Mouse (Mus musculus): ENCODE data around the gene Ank2.
A peak's percentile ranks its signal among the peaks of the same experiment; 100 is the strongest.

Ank2 gene

DNA sequence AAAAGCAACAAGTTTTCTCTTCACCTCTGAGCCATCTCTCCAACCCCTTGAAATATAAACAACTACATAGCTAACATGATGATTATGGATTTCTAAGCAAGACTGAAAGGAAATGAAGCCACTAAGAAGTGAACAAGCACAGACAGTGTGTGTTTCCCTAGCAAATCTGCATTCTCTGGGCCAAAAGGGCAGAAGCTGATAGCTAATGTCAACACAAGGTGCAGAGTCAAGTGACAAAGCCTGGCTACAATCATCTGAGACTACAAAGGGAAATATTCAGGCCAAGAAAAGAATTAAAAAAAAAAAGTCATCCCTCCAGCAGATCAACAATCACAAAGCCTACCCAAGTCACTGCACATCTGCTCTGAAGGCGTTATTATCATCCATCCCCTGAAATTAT, 330.0 kb downstream of the Ank2 start:
- no peak for DNase-seq

DNA sequence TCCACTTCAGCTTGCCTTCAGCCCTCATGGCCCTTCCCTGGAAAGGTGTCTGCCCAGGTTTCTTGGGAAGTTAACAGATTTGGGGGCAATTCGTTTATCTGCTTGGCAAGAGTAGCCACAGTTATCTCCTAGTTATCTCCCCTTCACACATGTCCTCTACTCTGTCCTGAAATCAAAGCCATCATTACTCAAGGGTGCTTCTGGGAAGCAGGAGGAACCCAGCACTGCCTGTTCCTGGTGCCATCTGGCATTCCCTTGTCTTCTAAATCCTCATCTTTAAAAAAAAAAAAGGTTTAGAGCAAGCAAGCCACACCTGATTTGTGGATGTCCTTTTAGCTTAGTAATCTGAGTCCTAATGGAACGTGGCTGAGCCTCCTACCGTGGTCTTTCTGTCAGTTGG, 335.4 kb downstream of the Ank2 start:
- DNase-seq = peak; percentile 49 to 56

DNA sequence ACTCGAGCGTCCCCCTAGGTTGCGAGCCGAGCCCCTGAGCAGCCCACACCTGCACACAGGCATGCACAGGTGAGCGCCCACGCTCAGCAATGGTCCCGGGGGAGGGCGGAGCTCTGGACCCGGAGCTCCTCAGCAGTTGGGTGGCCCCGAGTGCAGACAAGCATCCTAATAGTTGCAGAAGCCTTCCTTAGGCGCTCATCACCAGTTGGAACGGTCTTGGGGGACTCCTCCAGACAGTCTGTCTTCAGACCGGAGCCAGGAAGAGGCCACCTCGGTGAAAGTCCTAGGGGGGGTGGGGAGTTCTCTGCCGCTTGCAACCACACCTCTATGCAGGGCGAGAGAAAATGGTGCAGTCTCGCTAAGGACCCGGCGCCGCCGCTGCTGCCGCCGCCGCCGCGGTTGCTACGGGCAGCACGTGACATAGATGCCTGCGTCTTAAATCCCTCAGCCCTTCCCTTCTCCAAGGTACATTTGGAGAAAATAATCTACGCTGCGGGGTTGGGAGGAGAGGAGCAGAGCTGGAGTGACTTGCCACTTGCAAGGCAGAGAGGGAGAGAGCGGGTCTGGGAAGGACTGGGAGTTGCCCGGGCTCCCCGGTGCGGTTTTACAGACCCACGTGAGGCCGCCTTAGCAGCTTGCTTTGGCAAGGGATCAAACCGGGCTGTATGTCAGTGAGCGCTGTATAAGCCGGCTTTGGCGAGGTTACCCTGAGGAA, 337.0 kb downstream of the Ank2 start:
- peak; percentile 89 to 90 for DNase-seq

DNA sequence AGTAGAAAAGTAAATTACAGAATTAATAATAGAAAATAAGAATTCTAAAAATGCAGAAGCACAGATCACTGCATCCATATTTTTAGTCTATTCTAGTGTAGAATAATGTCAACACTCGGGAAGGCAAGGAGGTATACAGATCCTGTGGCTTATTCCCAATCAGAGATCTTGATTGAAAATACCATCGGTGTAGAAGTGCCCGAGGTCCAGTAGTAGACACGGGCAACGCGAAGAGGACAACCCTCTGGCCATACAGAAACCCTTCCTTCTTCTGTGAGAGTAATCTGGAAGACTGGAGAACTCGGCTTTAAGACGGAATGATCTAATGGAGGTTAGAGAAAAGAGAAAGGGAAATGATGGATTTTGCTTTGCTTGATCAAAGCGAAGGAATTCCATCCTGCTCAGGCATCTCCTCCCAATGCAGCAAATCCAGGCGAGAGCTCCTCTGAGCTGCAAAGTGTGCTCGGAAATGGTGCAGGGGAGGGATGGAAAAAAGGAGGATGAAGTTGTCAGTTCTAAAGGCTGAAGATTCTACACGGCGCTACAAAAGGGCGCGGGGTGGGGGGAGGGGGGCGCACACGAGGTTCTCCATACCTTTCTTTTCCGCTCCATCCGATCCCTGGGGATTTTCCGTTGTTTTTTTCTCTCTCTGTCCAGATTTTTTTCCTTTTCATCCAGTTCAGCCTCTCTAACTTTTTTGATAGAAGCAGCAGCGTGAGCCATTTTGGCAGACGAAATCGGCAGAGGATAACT, 337.9 kb downstream of the Ank2 start:
- DNase-seq = peak; percentile 44 to 47

DNA sequence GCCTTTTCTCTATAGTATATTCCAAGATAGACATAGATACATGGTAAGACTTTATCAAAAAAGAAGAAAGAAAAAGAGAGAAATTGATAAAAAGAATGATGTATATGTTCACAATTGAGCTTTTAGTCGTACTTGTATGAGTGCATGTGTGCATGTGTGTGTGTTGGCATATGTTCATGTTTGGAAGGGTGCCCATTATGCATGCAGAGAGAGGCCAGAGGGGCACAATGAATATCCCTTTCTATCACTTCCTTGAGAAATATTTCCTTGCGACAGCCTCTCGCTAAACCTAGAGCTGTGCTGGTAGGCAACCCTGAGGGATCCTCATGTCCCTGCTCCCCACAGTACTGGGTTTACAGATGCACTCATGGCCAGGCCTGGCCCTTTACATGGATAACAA, 341.4 kb downstream of the Ank2 start:
- DNase-seq = peak in 1 of 2 experiments; percentile 45

DNA sequence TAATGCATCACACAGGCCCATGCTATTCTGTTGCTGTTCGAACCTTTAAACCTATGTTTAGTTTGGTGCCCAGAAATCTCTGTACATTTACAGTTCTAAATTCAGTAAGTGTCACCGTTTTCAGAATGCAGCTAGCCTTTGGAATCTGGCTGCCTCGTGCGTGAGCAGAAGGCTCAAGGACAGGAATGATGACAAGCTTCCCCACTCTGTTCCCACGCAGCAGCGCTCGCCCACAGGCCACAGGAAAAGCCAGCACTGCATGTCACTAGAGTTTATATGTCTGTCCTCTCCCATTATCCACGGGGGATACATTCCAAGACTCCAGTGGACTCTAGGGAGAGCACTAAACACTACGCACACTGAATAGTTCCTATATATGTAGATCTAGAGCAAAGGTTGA, 343.1 kb downstream of the Ank2 start:
- DNase-seq = peak; percentile 55 to 65

DNA sequence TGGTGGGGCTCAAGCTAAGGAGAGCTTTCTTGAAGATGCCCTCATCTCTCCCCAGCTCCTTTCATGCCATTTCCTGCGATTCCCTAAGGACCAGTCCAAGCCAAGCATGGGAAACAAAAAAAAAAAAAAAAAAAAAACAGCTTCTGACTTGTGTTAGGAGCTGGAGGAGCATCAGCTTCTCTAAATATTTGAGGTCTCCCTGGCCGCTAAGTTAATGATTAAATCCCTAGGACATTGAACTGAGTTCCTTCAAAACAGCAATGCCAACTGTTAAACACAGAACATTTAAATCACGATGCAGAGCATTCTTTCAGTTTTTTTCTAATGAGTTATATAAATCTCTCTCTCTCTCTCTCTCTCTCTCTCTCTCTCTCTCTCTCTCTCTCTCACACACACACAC, 345.3 kb downstream of the Ank2 start:
- DNase-seq = no peak

DNA sequence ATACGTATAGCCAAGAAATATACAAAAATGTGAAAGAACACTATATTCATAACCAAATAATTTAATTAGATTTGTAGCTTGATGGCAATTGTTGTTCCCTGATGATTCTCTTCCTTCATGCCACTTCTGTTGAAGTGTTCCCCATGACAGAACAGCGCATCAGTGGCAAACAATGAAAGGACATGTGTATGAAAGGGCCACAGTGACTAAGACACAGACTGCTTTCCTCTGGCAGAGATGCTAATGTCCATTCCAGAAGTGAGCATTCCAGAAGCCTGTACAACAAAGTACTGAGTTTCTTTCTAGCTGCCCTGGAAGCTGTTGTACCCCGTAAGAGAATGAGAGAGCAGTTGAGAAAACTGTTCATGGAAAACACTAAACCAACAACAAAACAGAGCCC, 345.7 kb downstream of the Ank2 start:
- DNase-seq = no peak

DNA sequence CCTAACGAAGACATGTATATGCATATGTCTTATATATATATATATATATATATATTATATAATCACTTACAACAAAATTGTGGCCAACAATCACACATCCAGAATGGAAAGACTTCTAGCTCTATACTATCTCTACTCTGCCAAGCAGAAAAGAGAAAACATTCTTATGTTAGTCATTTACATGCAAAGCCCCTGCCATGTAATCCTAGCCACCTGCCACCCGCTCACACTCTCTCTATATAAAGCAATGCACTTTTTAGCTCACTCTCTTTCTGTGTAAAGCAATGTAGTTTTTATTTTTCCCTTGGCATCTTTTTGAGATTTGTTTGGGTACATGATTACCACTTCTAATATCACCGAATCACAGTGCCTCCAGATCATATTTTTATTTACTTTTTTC, 350.5 kb downstream of the Ank2 start:
- no peak for DNase-seq

DNA sequence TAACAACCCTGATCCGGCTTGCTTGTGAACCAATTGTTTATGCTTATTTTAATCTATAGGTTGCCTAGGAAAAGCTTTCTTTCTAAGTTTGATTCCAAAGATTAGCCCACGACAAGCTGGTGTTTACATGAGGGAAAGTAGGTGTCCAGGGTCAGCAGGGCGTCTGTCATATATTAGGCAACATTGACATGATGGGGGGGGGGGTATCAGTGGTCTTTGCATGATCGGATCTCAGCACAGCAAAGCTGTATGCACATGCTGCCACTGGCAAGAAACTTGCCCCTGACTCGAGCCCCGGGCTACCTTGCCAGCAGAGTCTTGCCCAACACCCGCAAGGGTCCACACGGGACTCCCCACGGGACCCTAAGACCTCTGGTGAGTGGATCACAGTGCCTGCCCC, 358.6 kb downstream of the Ank2 start:
- DNase-seq = no peak

DNA sequence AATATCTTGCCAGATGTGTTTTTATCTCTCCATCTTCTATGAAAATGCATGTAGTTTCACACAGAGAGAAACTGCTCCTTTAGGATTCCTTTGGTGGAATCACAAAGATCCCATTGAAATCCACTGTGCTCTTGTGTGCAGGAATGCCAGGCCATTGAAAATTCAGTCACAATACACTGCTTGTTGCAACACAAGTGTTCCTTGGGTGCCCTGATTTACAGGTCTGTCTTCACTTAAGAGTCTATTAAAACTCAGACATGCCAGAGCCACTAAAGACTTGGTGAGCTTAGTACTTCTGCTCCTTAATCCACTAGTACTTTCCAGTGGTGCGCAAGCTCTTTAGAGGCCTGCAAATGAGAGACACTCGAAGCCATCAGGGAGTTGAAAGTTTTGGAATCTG, 359.5 kb downstream of the Ank2 start:
- DNase-seq = no peak

DNA sequence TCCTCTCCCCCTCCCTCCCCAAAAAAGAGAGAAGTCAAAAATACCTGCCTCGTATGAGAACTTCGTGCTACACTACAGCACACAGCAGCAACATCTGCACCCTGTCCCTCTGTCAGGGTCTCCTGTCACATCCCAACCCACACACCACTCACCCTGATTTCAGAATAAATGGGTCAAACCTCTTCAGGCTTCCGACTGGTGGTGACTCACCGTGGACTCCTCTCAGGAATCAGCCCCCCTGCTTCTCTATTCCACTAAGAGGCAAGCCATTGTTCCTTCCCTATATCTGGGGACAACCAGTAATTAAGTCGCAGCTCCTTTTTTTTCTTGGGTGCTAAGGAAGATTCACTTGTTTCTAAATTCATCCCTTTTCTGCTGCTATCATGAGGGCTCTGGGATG, 361.6 kb downstream of the Ank2 start:
- DNase-seq = no peak

DNA sequence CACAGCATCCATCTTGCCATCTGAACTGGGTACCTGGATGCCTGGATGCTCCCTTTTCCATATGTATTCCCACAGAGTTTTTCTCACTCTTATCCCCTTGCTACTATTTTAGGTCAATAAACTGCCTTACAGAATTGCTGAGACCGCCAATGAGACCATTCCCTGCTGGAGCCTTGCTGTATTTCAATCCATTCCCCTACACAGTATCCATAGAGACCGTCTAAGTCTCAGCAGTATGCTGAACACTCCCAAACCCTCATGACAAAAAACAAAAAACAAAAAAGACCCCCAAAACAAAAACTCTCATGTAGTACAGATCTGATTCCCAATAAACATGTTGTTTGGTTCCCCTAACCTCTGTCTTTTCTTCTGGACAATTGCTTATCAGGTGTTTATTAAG, 365.1 kb downstream of the Ank2 start:
- no peak for DNase-seq

DNA sequence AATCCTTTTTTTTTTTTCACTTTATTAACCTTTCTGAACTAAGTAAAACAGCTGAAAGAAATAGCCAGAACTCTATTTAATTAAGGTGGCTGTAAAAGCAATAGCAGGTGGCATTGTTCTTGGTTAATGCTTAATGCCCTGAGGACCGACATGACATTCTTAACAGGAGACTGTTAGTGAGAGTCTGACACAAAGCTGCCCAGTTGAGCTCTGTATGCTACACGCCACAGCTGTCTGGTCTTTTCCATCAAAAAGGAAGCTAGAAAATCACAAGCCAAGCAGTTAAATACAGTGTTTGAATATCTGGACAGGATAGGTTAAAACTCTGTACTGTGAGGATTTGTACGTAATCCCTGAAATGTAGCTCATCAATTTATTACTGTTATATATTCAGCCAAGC, 368.1 kb downstream of the Ank2 start:
- DNase-seq = no peak

DNA sequence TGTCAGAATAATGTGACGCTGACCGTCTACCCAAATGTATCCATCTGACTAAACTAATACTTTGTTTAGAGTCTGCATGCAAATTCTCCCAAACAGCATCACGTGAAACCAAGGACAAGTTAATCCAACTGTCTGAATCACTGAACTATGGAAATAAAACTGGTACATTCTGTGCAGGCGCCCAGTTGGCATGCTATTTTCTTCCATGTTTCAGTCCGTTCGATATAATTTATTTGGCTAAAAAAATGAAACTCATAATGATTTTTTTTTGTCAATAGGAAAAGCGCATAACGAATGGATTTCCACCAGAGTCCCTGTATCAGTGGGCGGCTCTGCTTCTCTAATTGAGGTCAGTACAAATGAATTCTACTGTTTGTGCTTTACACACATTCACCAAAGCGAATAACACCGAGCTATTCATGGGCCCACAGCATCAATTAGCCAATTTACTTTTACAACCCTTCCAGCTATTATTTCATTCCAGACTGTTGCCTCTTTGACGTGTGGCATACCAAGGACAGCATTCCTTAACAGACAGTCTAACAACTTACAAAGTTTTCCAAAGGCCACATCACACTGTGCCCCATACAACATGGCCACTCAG, 368.9 kb downstream of the Ank2 start:
- no peak for DNase-seq

DNA sequence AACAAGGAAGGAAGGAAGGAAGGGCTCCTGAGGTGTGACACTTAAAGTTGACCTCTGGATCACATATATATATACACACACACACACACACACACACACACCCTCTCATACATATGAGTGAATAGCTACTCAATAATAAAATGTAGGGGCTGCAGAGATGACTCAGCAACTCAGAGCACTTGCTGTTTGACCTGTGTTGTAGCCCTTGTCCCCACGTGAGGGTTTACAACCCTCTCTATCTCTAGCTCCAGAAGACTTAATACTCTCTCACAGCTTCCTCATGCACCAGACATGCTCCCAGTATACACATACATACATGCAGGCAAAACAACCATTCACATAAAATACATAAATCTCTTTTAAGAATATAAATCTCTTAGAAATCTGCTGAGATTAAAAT, 369.4 kb downstream of the Ank2 start:
- DNase-seq = no peak

DNA sequence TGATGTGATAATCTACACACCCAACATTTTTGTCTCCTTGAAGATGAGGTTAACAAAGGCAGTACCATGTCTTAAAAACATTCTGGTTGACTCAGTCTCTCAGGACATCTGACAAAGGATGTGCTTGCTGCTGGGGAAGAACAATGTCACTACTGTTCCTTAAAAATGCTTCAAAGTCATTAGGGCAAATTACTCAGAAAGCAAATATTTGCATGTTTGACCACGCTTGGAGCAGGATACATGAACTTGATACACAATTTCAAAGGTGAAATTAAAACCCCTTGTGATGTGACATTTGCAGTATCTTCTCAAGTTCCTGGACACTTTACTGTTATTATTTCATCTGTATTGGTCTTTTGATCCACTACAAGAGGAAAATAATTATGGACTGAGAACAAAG, 371.5 kb downstream of the Ank2 start:
- no peak for DNase-seq

DNA sequence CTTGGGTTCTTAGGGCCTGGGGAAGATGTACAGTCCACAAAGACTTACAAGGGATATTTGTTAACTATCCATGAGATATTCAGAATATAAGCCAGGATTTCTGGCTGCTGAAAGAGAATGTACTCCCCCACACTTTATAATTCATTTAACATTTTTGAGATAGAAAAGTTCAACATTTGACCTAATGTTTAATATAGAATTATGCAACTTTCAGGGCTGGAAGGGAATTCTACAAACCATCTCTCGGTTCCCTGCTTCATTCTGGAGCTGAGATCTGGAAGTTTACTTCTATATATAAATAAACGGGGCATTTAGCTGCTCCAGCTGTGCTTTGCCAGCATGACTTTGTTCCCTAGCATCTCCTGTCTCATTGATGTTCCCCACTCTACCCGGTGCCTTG, 372.9 kb downstream of the Ank2 start:
- DNase-seq = no peak

DNA sequence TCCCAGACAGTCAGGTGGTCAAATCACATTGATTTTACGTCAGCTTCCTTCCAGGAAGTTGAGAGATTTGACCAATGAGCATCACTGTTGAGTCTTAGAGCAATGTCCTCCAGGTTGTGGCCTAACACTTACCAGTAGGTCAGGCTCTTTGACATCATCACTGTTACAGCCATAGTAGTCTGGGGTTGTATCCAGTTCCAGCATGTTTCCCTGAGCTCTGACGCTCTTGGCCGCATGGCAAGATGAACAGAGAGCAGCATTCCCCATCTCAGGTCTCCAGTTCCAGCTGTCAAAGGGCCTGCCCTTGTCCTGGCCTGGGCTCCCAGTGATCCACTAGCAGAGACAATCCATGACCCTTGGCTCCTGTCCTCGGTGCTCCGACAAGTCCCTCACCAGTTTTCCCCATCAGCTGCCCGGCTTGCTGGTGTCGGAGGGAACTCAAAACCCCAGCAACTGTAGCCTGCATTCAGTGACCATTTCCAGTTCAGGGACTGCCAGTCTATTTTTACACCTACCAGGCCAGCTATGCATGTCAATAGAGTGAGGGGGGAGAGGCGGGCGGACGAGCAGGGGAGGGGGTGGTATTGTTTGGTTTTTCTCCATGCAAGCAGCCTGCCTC, 374.7 kb downstream of the Ank2 start:
- no peak for DNase-seq

DNA sequence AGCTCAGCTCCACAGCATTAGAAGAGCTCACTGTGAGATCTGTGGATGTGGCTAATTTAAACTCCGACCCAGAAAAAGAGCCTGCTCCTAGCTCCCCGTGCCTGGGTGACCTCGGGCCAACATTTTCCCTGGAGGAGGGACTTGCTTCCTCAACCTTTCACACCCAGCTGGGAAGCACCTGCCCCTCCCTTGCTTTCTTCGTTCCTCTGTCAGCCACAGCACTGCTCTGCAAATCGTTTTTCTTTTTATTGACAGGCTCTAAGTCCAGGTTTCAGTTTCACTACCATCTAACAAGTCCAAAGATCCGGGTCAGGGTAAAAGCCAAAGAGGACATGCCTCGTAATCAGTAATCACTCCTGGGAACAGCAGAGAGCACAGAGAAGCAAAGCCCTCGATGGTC, 375.8 kb downstream of the Ank2 start:
- DNase-seq = no peak

DNA sequence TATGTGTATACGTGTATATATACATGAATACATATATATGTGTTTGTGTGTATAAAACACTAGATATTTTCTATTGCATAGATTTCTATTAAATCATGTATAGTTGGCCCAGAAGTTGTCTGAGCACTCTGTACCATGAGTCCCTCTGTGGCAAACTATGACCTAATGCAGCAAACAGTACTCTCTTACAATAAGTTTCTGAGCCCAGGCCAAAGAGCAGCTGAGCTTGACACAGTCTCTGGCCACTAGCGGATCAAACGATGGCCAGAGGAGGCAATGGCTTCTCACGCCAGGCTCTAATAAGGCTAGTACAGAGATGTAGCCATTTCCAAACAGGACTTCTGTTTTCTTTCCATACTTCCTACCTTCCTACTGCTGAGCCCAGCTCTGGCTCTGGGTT, 380.4 kb downstream of the Ank2 start:
- DNase-seq = no peak

DNA sequence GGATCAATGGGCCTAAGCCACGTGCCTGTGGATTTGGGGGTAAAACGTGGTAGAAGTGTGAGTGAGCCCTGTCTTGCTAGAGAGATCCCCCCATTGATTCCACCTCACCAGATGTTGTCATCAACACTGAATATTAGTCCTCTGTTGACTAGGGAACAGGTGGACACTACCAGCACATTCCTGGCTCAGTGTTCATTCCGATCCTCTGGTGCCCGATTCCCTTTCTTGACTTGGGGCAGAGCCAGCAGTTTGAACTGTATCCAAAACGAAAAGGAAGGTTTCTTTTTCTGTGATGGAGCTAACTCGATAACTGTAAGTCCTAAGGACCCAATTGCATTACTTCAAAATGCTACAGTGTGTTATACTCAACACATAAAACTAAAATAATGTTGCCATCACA, 382.9 kb downstream of the Ank2 start:
- DNase-seq = peak; percentile 58 to 76

DNA sequence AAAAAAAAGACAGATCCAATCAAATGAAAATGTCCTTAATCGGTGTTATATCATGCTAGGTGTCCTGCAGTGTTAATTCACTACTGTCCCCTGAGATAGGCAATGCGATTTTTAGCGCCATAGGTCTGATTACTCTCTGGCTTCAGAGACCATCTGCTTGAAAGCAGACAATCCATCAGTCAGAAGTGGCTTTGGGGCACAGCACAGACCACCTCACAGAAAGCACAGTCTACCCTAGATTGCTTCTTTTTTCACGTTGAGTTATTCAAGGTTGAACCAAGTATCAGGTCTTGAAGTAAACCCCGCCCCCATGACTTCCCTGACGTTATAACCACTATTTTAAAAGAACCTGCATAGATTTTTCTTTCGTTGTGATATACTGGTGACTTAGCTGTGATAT, 385.9 kb downstream of the Ank2 start:
- no peak for DNase-seq

DNA sequence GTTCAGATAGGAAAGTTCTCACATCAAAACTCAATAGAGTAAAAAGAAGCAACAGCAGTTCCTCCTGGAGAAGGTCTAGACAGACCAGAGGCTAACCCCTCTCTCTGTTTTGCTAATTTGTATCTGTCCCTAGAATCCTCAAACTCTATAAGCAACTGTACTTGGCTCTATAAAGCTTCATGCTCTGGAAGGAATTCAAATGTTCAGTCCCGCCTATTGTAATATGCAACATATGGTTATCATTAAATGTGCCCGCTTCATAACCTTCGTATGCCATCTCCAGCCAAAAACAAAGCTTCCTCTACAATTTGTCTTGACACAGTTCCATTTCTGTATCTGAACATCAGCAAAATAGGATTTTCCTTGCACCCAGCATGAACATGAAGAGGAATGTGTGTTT, 389.7 kb downstream of the Ank2 start:
- no peak for DNase-seq
